Mouse (Mus musculus) heart, embryonic 13.5 days (tissue): Measurements from ENCODE around the gene Pik3cd. TPM values are rescaled to one million over a fixed set of nuclear protein-coding genes. Genes with fewer than 3 reads are reported as not detected.
A peak's percentile ranks its signal among the peaks of the same experiment; 100 is the strongest.
"Not testable (repeated sequence)": the region's sequence is repeated elsewhere in the genome, so short reads cannot be mapped to it uniquely, and the experiment has no call there.

Experiments
- ATAC-seq: fragments of 200-750 bp; cut with Nextera tagmentation; 2 replicates; pipeline ENCODE4 v1.8.0; 2017; ENCODE audit warnings: moderate TSS enrichment; ENCODE audit not compliant: insufficient number of reproducible peaks, low FRiP score, low TSS enrichment; ENCODE audit errors: extremely low read depth
- H3K27ac ChIP-seq: fragments of 300-500 bp; sonication (generic); replicated peaks from 2 replicates; pipeline ENCODE4 v1.5.1; 2015; ENCODE audit warnings: moderate library complexity, mild to moderate bottlenecking, inconsistent platforms
- H3K27me3 ChIP-seq: fragments of 300-500 bp; sonication (generic); replicated peaks from 2 replicates; pipeline ENCODE4 v1.6.1; 2015; ENCODE audit warnings: mild to moderate bottlenecking, inconsistent platforms
- H3K36me3 ChIP-seq: fragments of 300-500 bp; sonication (generic); 2 replicates; pipeline ENCODE4 v1.6.1; 2015; ENCODE audit warnings: mild to moderate bottlenecking, inconsistent platforms
- H3K4me1 ChIP-seq: fragments of 300-500 bp; sonication (generic); 2 replicates; pipeline ENCODE4 v1.6.1; 2015; ENCODE audit warnings: inconsistent platforms
- H3K4me2 ChIP-seq: fragments of 300-500 bp; sonication (generic); 2 replicates; pipeline ENCODE4 v1.6.1; 2015; ENCODE audit warnings: inconsistent platforms, mild to moderate bottlenecking, moderate library complexity
- H3K4me3 ChIP-seq: fragments of 300-500 bp; sonication (generic); 2 replicates; pipeline ENCODE4 v1.5.1; 2015; ENCODE audit warnings: moderate library complexity, mild to moderate bottlenecking, inconsistent platforms
- H3K9ac ChIP-seq: fragments of 300-500 bp; sonication (generic); 2 replicates; pipeline ENCODE4 v1.6.1; 2015; ENCODE audit warnings: inconsistent platforms, mild to moderate bottlenecking, moderate library complexity
- H3K9me3 ChIP-seq: fragments of 300-500 bp; sonication (generic); 2 replicates; pipeline ENCODE4 v1.6.1; 2016; ENCODE audit warnings: inconsistent platforms
- WGBS: fragments of 180-500 bp; shearing (Covaris S2); methylation state at CpG from one replicate; pipeline ENCODE4 v1.1.7; 2015; ENCODE audit warnings: mixed read lengths; 5-methylcytosine and 5-hydroxymethylcytosine counted together
- polyA plus RNA-seq: library from polyadenylated mRNA; unstranded; fragments of >200 nt; fragmentation: Nextera tagmentation; extraction: Ambion mirVana; gene quantifications from 2 replicates; pipeline ENCODE4 v1.2.1, GENCODE M21; 2015

Pik3cd gene
- polyA plus RNA-seq, 1 experiment from 2014 or later: 3.0 TPM

- H3K9ac ChIP-seq: no peak overlapping the region
- no peak overlapping the region for H3K27ac ChIP-seq
- H3K36me3 ChIP-seq: peaks cover 15% of the 10 kb centered on the region
- WGBS: 45% methylated on average over 8 of the region's 8 CpGs
- H3K4me1 ChIP-seq: no peaks in the 10 kb centered on the region
- no peak for ATAC-seq
- no peaks in the 10 kb centered on the region; the same call in 1 of the 2 replicates for H3K9me3 ChIP-seq
- no peaks in the 10 kb centered on the region for H3K27me3 ChIP-seq
- no peak overlapping the region for H3K4me3 ChIP-seq
- no peak overlapping the region for H3K4me2 ChIP-seq
These were observed 82.4 kb downstream of the Pik3cd start for GRCm38 (mm10) chr4:149619988-149620387.

GRCm38 (mm10) chr4:149616999-149617398 is 85.4 kb downstream of the Pik3cd start:
- H3K4me2 ChIP-seq, H3K27me3 ChIP-seq, H3K9ac ChIP-seq, H3K4me1 ChIP-seq, H3K9me3 ChIP-seq, ATAC-seq, H3K27ac ChIP-seq, H3K4me3 ChIP-seq: not testable (repeated sequence)
- peaks cover 25% of the 10 kb centered on the region for H3K36me3 ChIP-seq
- 83% methylated on average over 3 of the region's 3 CpGs for WGBS

DNA sequence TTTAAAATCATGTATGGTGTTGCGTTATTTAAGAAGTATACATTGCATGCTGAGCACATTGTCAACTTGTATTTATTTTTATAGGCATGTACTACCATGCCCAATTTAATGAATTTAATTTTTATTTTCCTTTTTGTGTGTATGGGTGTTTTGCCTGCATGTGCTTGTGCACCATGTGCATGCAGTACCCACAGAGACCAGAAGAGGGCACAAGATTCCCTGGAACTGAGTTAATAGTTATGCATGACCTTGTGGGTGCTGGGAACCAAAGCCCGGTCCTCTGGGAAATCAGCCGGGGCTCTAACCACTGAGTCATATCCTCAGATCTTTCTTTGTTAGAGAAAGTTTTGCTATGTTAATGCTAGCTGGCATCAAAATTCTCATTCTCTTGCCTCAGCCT is 87.5 kb downstream of the Pik3cd start:
- no peaks in the 10 kb centered on the region for H3K27me3 ChIP-seq
- H3K9ac ChIP-seq: no peak overlapping the region
- no peaks in the 10 kb centered on the region for H3K4me1 ChIP-seq

DNA sequence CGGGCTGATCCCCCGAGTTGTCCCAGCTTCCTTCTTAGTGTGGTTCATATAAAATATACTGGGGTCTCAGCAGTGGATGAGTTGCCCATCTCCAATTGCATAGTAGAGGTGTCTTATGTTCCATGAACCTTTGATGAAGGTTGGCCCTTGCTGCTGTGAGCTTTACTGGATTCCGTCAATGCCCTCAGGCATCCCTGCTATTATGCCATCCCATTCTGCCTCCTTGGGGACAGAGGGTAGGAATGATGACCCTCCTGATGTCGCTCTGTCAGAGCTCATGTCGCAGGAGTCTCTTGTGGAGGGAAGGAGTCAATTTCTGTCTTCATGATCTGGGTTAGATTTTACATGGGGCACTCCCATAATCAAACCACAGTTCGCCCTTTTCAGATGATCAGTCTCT is 88.9 kb downstream of the Pik3cd start:
- not testable (repeated sequence) for H3K27ac ChIP-seq, H3K9ac ChIP-seq, ATAC-seq, H3K4me1 ChIP-seq, H3K4me2 ChIP-seq, H3K9me3 ChIP-seq, H3K27me3 ChIP-seq, H3K4me3 ChIP-seq
- H3K36me3 ChIP-seq: peaks cover 25% of the 10 kb centered on the region
- WGBS: 69% methylated on average over 6 of the region's 6 CpGs

More for the DNA sequence above, 87.5 kb downstream of the Pik3cd start:
- 91% methylated on average over 3 of the region's 3 CpGs for WGBS
- ATAC-seq: no peak
- Histone ChIP-seq H3K4me2 (no peak overlapping the region), H3K9me3 (no peaks in the 10 kb centered on the region; the same call in 1 of the 2 replicates), H3K27ac (no peak overlapping the region), H3K4me3 (no peak overlapping the region), H3K36me3 (peaks cover 25% of the 10 kb centered on the region)

DNA sequence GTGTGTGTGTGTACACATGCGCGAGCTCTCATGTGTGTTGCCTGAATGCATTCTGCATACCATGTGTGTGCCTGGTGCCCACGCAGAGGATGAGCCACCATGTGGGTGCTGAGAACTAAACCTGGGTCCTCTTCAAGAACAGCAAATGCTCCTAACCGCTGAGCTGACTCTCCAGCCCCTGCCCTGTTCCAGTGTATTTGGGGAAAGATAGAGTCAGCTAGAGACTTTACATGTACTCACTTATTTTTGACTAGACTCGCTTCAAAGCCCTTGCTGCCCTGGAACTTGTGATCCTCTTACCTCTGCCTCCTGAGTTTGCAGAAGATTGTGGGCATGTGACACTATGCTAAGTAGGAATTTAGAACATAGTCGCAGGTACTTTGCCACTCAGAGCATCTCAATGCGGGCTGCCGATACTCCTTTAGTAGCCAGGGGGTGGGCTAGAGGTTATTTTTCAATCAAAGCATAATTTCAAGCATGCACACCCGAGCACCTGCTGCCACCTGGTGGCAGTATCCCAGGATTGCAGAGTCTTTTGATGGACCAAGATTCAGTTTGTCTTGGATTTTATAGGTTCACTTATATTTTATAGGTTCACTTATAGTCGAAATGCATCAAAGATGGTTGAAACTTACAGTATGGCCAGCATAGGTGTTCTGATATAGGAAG is 90.9 kb downstream of the Pik3cd start:
- H3K9ac ChIP-seq: no peak overlapping the region
- 44% methylated on average over 10 of the region's 10 CpGs for WGBS
- H3K4me1 ChIP-seq: peaks cover 24% of the 10 kb centered on the region
- no peak overlapping the region for H3K4me2 ChIP-seq
- H3K4me3 ChIP-seq: no peak overlapping the region
- no peaks in the 10 kb centered on the region for H3K27me3 ChIP-seq
- H3K36me3 ChIP-seq: peaks cover 25% of the 10 kb centered on the region
- no peak for ATAC-seq
- H3K9me3 ChIP-seq: no peaks in the 10 kb centered on the region; the same call in 1 of the 2 replicates
- no peak overlapping the region for H3K27ac ChIP-seq

- H3K27me3 ChIP-seq: peaks cover 15% of the 10 kb centered on the region
- WGBS: 69% methylated on average over 8 of the region's 8 CpGs
- H3K4me2 ChIP-seq: no peak overlapping the region
- ATAC-seq: no peak
- H3K27ac ChIP-seq: no peak overlapping the region
- no peaks in the 10 kb centered on the region for H3K9me3 ChIP-seq
- H3K9ac ChIP-seq: no peak overlapping the region
- no peak overlapping the region for H3K4me3 ChIP-seq
- peaks cover 4% of the 10 kb centered on the region for H3K36me3 ChIP-seq
- H3K4me1 ChIP-seq: peaks cover 26% of the 10 kb centered on the region
These were observed 92.9 kb downstream of the Pik3cd start for GRCm38 (mm10) chr4:149609256-149610025.

DNA sequence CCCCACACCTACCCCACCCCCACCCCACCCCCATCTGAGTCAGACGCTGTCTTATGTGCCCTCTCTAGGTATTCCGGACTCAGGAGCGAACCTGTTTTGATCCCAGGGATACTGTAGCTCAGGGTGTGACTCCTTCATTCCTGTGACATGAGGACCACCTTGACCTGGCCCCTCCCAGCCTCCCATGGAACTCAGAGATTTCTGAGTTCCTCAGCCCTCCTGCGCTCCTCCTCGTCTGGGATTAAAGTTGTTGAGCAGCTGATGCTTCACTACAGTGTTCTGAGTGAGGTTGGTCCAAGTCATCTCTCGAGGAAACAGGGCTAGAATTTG is 94.1 kb downstream of the Pik3cd start:
- no peak overlapping the region for H3K4me2 ChIP-seq
- H3K4me1 ChIP-seq: peaks cover 26% of the 10 kb centered on the region
- no peak overlapping the region for H3K27ac ChIP-seq
- 79% methylated on average over 6 of the region's 6 CpGs for WGBS
- no peaks in the 10 kb centered on the region for H3K36me3 ChIP-seq
- no peaks in the 10 kb centered on the region for H3K9me3 ChIP-seq
- no peak overlapping the region for H3K9ac ChIP-seq
- ATAC-seq: no peak
- H3K4me3 ChIP-seq: no peak overlapping the region
- H3K27me3 ChIP-seq: peaks cover 20% of the 10 kb centered on the region

- no peak for ATAC-seq
- no peak overlapping the region for H3K4me2 ChIP-seq
- 43% methylated on average over 20 of the region's 20 CpGs for WGBS
These were observed 94.6 kb downstream of the Pik3cd start for GRCm38 (mm10) chr4:149607591-149608308.

GRCm38 (mm10) chr4:149606766-149607358 is 95.5 kb downstream of the Pik3cd start:
- Histone ChIP-seq H3K36me3 (no peaks in the 10 kb centered on the region), H3K9me3 (no peaks in the 10 kb centered on the region), H3K4me3 (no peak overlapping the region), H3K4me2 (no peak overlapping the region), H3K9ac (no peak overlapping the region), H3K4me1 (peaks cover 32% of the 10 kb centered on the region), H3K27ac (no peak overlapping the region), H3K27me3 (peaks cover 33% of the 10 kb centered on the region)
- 46% methylated on average over 15 of the region's 15 CpGs for WGBS
- no peak for ATAC-seq

More at GRCm38 (mm10) chr4:149607591-149608308, 94.6 kb downstream of the Pik3cd start:
- H3K27ac ChIP-seq: no peak overlapping the region
- no peak overlapping the region for H3K4me3 ChIP-seq
- H3K36me3 ChIP-seq: no peaks in the 10 kb centered on the region
- H3K4me1 ChIP-seq: peaks cover 26% of the 10 kb centered on the region
- peak overlapping the region; percentile 40; the same call in 1 of the 2 replicates for H3K9ac ChIP-seq
- H3K27me3 ChIP-seq: peaks cover 25% of the 10 kb centered on the region
- H3K9me3 ChIP-seq: no peaks in the 10 kb centered on the region

GRCm38 (mm10) chr4:149606056-149606455 is 96.3 kb downstream of the Pik3cd start:
- no peak for ATAC-seq
- no peak overlapping the region for H3K27ac ChIP-seq

GRCm38 (mm10) chr4:149604518-149604917 is 97.9 kb downstream of the Pik3cd start:
- Histone ChIP-seq H3K9ac (no peak overlapping the region), H3K27me3 (peaks cover 41% of the 10 kb centered on the region), H3K4me2 (no peak overlapping the region), H3K27ac (no peak overlapping the region), H3K4me3 (no peak overlapping the region), H3K36me3 (no peaks in the 10 kb centered on the region), H3K4me1 (peaks cover 49% of the 10 kb centered on the region), H3K9me3 (no peaks in the 10 kb centered on the region)
- ATAC-seq: no peak
- 71% methylated on average over 3 of the region's 3 CpGs for WGBS

More at GRCm38 (mm10) chr4:149606056-149606455, 96.3 kb downstream of the Pik3cd start:
- WGBS: 65% methylated on average over 18 of the region's 18 CpGs
- Histone ChIP-seq H3K4me1 (peaks cover 40% of the 10 kb centered on the region), H3K4me3 (no peak overlapping the region), H3K4me2 (no peak overlapping the region), H3K36me3 (no peaks in the 10 kb centered on the region), H3K27me3 (peaks cover 33% of the 10 kb centered on the region), H3K9me3 (no peaks in the 10 kb centered on the region), H3K9ac (no peak overlapping the region)
